ENCODE assay signal across 8 mouse cellular contexts in the genomic region with DNA sequence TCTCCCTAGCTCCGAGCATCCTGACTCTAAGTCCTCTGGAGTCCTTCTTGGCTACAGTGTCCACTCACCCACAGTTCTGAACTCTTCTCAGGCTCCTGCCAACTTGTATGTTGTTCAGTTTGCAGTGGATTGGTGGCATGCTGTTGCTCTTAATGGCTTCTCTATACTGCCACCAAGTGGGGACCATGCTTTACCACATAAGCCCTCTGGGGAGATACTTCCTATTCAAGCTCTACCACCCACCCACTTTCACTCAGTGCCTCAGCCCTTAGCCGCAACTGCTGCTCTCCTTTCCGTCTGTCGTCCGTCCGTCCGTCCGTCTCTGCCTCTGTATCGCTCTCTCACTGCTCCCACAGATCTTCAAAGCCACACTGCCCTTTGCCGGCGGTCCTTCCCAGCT. TPM values are rescaled to one million over a fixed set of nuclear protein-coding genes. Genes with fewer than 3 reads are reported as not detected.
DNase-seq lines count a peak whose midpoint lies in the region; ATAC-seq and TF ChIP-seq lines count a peak whose summit lies in the region.

No protein-coding gene starts in this region.

- no peak overlapping the region for H3K27ac ChIP-seq in midbrain, embryonic 16.5 days (ENCODE audit: low read length)
- H3K27ac ChIP-seq in stomach, embryonic 14.5 days (ENCODE audit: low read length) = no peak overlapping the region

- in situ Hi-C loops in Patski (cut with MboI; ENCODE audit: low pct_unique_long_range_greater_than_20kb) = loop anchor here (5.0 to 10.0 kb wide), 3 partner anchors 58 to 191 kb away; no protein-coding TSS in a partner anchor

- no peaks in the 10 kb centered on the region for H3K9me3 ChIP-seq in midbrain, embryonic 16.5 days (replicated peaks; ENCODE audit: control insufficient read depth, low read length, poor library complexity, severe bottlenecking)
- H3K9me3 ChIP-seq in stomach, embryonic 14.5 days (ENCODE audit: control insufficient read depth, low read depth, low read length) = no peaks in the 10 kb centered on the region

- no peak overlapping the region for H3K4me3 ChIP-seq in midbrain, embryonic 16.5 days (ENCODE audit: low read depth, low read length)
- no peak overlapping the region for H3K4me3 ChIP-seq in stomach, embryonic 14.5 days (ENCODE audit: low read depth, low read length)

- no peaks in the 10 kb centered on the region for H3K4me1 ChIP-seq in midbrain, embryonic 16.5 days (ENCODE audit: control insufficient read depth, insufficient read depth, low read length)
- no peaks in the 10 kb centered on the region for H3K4me1 ChIP-seq in stomach, embryonic 14.5 days (ENCODE audit: control insufficient read depth, insufficient read depth, low read length)

- peak; percentile 84 for TF ChIP-seq CTCF in Patski (IDR thresholded peaks at IDR 0.05)

- WGBS in midbrain, embryonic 16.5 days = 17% methylated on average over 11 of the region's 11 CpGs
- WGBS in stomach, embryonic 14.5 days = 31% methylated on average over 11 of the region's 11 CpGs

- CTCF ChIA-PET in Patski (lab: Charles Lee) = interaction anchor here (1.1 to 1.6 kb wide), 5 partner anchors 11 to 132 kb away, joined by 3 to 9 read pairs (median 4); no protein-coding TSS in a partner anchor

- no peaks in the 10 kb centered on the region for H3K27me3 ChIP-seq in Patski
- no peaks in the 10 kb centered on the region for H3K27me3 ChIP-seq in midbrain, embryonic 16.5 days (ENCODE audit: control insufficient read depth, insufficient read depth, low read depth, low read length)
- no peaks in the 10 kb centered on the region for H3K27me3 ChIP-seq in stomach, embryonic 14.5 days (ENCODE audit: control insufficient read depth, insufficient read depth, low read length)

- POLR2A ChIA-PET in Patski (lab: Charles Lee) = no interaction called here

- H3K36me3 ChIP-seq in midbrain, embryonic 16.5 days (ENCODE audit: control insufficient read depth, insufficient read depth, low read length) = no peaks in the 10 kb centered on the region
- no peaks in the 10 kb centered on the region for H3K36me3 ChIP-seq in stomach, embryonic 14.5 days (ENCODE audit: control insufficient read depth, insufficient read depth, low read length)

- H3K9ac ChIP-seq in midbrain, embryonic 16.5 days (ENCODE audit: low read depth, low read length) = no peak overlapping the region
- H3K9ac ChIP-seq in stomach, embryonic 14.5 days (replicated peaks; ENCODE audit: low read depth, low read length) = no peak overlapping the region

- peak; percentile 87 for DNase-seq in A20 (ENCODE audit: low read depth, low spot score)
- DNase-seq in Patski (ENCODE audit: low read depth, low spot score) = no peak
- peak; percentile 81 for DNase-seq in embryo, embryonic 10.5 days (ENCODE audit: low spot score)
- DNase-seq in heart, adult 8-10 months (ENCODE audit: low spot score) = peak; percentile 58
- DNase-seq in kidney, adult 18-20 months = peak; percentile 58
- DNase-seq in liver = peak; percentile 55

- H3K4me2 ChIP-seq in midbrain, embryonic 16.5 days (ENCODE audit: low read length) = peak overlapping the region; percentile 22; the same call in 1 of the 2 replicates
- H3K4me2 ChIP-seq in stomach, embryonic 14.5 days (replicated peaks; ENCODE audit: low read depth, low read length) = peak overlapping the region; percentile 21; the same call in 1 of the 2 replicates

- ATAC-seq in Patski = no peak
- no peak for ATAC-seq in midbrain, embryonic 16.5 days
- peak; percentile 48; the same call in 1 of the 2 replicates for ATAC-seq in stomach, embryonic 14.5 days (ENCODE audit: insufficient number of reproducible peaks, insufficient read depth, low FRiP score, low read depth)

RNA-seq across cellular contexts. Expression of gene Ttc25, which starts 10.2 kb away (rescaled TPM):
- polyA plus RNA-seq in Patski (2021) = 2.2 TPM
- total RNA-seq in heart, adult 8-10 months (2022) = under 1 TPM; 0.08 to 0.53 (median 0.21) TPM
- 2.9 and 3.5 TPM in 2 replicates for polyA plus RNA-seq in midbrain, embryonic 16.5 days (2015; fragmentation: Nextera tagmentation; extraction: Ambion mirVana)
- polyA plus RNA-seq in stomach, embryonic 14.5 days (2014; fragmentation: Nextera tagmentation; extraction: Ambion mirVana) = 0.35 and 1.1 TPM in 2 replicates

RNA-seq across cellular contexts. Expression of gene Cnp, which starts 19.1 kb away (rescaled TPM):
- 17.9 TPM for polyA plus RNA-seq in Patski (2021)
- total RNA-seq in heart, adult 8-10 months (2022) = 1 to 10 TPM; 5.0 to 5.7 (median 5.4) TPM
- polyA plus RNA-seq in midbrain, embryonic 16.5 days (2015; fragmentation: Nextera tagmentation; extraction: Ambion mirVana) = 46.5 and 57.8 TPM in 2 replicates
- 35.9 TPM in 2 replicates for polyA plus RNA-seq in stomach, embryonic 14.5 days (2014; fragmentation: Nextera tagmentation; extraction: Ambion mirVana)

RNA-seq across cellular contexts. Expression of gene Acly, which starts 27.8 kb away (rescaled TPM):
- polyA plus RNA-seq in Patski (2021) = 162 TPM
- 10 to 100 TPM; 20.0 to 39.1 (median 27.5) TPM for total RNA-seq in heart, adult 8-10 months (2022)
- polyA plus RNA-seq in midbrain, embryonic 16.5 days (2015; fragmentation: Nextera tagmentation; extraction: Ambion mirVana) = 218 and 229 TPM in 2 replicates
- polyA plus RNA-seq in stomach, embryonic 14.5 days (2014; fragmentation: Nextera tagmentation; extraction: Ambion mirVana) = 161 and 175 TPM in 2 replicates
